Mouse (Mus musculus): ENCODE results near the gene Kbtbd7. TPM values are rescaled to one million over a fixed set of nuclear protein-coding genes. Genes with fewer than 3 reads are reported as not detected.

Kbtbd7 gene
- polyA plus RNA-seq, 1 experiment, result 4.2 TPM

GRCm38 (mm10) chr14:79473384-79473783 is 47.1 kb downstream of the Kbtbd7 start:
- Histone ChIP-seq H3K36me3 (ENCODE audit: control insufficient read depth, insufficient read depth, low read length) (peaks cover 29% of the 10 kb centered on the region), H3K4me3 (ENCODE audit: extremely low read depth, insufficient read depth, insufficient read length) (no peak overlapping the region), H3K27ac (ENCODE audit: insufficient read depth, low read length) (no peak overlapping the region), H3K4me1 (ENCODE audit: control insufficient read depth, insufficient read depth, insufficient read length) (no peaks in the 10 kb centered on the region), H3K27me3 (ENCODE audit: control insufficient read depth, insufficient read depth, low read length) (no peaks in the 10 kb centered on the region)
- DNase-seq (ENCODE audit: low read depth in 1 of 2, low spot score in 2 of 2), result no peak
- WGBS, result 92% methylated on average over 2 of the region's 2 CpGs
- TF ChIP-seq POLR2A (IDR thresholded peaks at IDR 0.05; ENCODE audit: low read depth, low read length) (no peak), CTCF (IDR thresholded peaks at IDR 0.05; ENCODE audit: extremely low read depth, insufficient read depth, insufficient read length, insufficient replicate concordance) (no peak)

Other genes starting within 250 kb of the Kbtbd7 start
- gene Zfp957, start 179.1 kb upstream of the Kbtbd7 start, polyA plus RNA-seq (2012; rRNA removed), result not detected in 2 replicates
- 57.6 and 94.0 TPM in 2 replicates for gene Rgcc, start 124.9 kb upstream of the Kbtbd7 start, polyA plus RNA-seq (2012; rRNA removed)
- gene Naa16, start 35.7 kb upstream of the Kbtbd7 start, polyA plus RNA-seq (2012; rRNA removed), result 1.5 and 2.1 TPM in 2 replicates
- 0.53 and 0.59 TPM in 2 replicates for gene Mtrf1, start 28.7 kb upstream of the Kbtbd7 start, polyA plus RNA-seq (2012; rRNA removed)
- 1.4 and 1.5 TPM in 2 replicates for gene Kbtbd6, start 25.3 kb downstream of the Kbtbd7 start, polyA plus RNA-seq (2012; rRNA removed)
- gene Elf1, start 54.7 kb downstream of the Kbtbd7 start, polyA plus RNA-seq (2012; rRNA removed), result 22.5 and 26.7 TPM in 2 replicates
- gene Wbp4, start 55.0 kb downstream of the Kbtbd7 start, polyA plus RNA-seq (2012; rRNA removed), result 2.6 and 3.7 TPM in 2 replicates
- 3.4 and 3.7 TPM in 2 replicates for gene Sugt1, start 161.2 kb downstream of the Kbtbd7 start, polyA plus RNA-seq (2012; rRNA removed)
- gene Cnmd, start 235.7 kb downstream of the Kbtbd7 start, polyA plus RNA-seq (2012; rRNA removed), result not detected in 2 replicates

Data from spleen, adult 2 months (tissue).